8 mouse cellular contexts compared by ENCODE assay signal in the genomic region with DNA sequence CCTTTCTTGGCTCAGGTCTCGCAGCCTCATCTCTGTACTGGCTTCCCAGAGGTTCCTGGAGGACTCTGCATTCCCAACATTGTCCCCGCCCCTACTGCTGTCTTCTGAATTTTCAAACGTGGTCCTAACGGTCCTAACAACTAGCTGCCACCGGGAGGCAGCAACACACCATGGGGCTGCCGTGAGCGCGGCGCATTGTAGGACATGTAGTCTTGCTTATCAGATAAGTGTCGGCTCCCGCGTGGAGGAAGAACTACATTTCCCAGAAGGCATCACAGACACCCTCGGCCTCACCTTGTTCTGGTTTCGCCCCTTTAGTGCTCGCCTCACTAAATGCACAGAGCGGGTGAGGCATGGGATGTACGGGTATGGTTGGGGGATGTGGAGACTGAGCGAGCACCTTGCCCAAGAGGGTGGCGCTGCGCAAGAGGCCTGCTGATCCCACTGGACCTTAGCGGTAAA. TPM values are rescaled to one million over a fixed set of nuclear protein-coding genes. Genes with fewer than 3 reads are reported as not detected.
DNase-seq lines count a peak whose midpoint lies in the region; ATAC-seq and TF ChIP-seq lines count a peak whose summit lies in the region.

No protein-coding gene starts in this region.

- peak; percentile 99; the same call in 1 of the 2 replicates for TF ChIP-seq CTCF in kidney, adult 2 months (conservative IDR thresholded peaks at IDR 0.05; ENCODE audit: insufficient read depth, insufficient read length, low read depth, low read length)
- peak; percentile 98 for TF ChIP-seq CTCF in spleen, adult 2 months (IDR thresholded peaks at IDR 0.05; ENCODE audit: extremely low read depth, insufficient read depth, insufficient read length, insufficient replicate concordance)

- TF ChIP-seq POLR2A in kidney, adult 2 months (IDR thresholded peaks at IDR 0.05; ENCODE audit: low read depth, low read length), result no peak
- TF ChIP-seq POLR2A in spleen, adult 2 months (IDR thresholded peaks at IDR 0.05; ENCODE audit: low read depth, low read length), result no peak

- peak; percentile 94 for DNase-seq in 3134 (ENCODE audit: extremely low read depth, insufficient read length, low spot score)
- peak; percentile 92 for DNase-seq in adrenal gland, postnatal 36 days
- peak; percentile 91 to 96 for DNase-seq in heart, adult 18-20 months
- peak; percentile 97 for DNase-seq in kidney, adult 2 months
- peak; percentile 86 to 87 for DNase-seq in spleen, adult 2 months (ENCODE audit: low read depth in 1 of 2, low spot score in 2 of 2)

- no peaks in the 10 kb centered on the region for H3K36me3 ChIP-seq in embryonic facial prominence, embryonic 13.5 days
- no peaks in the 10 kb centered on the region for H3K36me3 ChIP-seq in kidney, adult 2 months (ENCODE audit: control insufficient read depth, insufficient read depth, low read length)
- no peaks in the 10 kb centered on the region for H3K36me3 ChIP-seq in limb, embryonic 12.5 days
- no peaks in the 10 kb centered on the region for H3K36me3 ChIP-seq in midbrain, embryonic 15.5 days (replicated peaks)
- H3K36me3 ChIP-seq in spleen, adult 2 months (ENCODE audit: control insufficient read depth, insufficient read depth, low read length), result no peaks in the 10 kb centered on the region

- no peaks in the 10 kb centered on the region for H3K9me3 ChIP-seq in embryonic facial prominence, embryonic 13.5 days
- H3K9me3 ChIP-seq in limb, embryonic 12.5 days, result no peaks in the 10 kb centered on the region
- H3K9me3 ChIP-seq in midbrain, embryonic 15.5 days, result no peaks in the 10 kb centered on the region

- peak overlapping the region; percentile 57; the same call in 1 of the 2 replicates for H3K27ac ChIP-seq in embryonic facial prominence, embryonic 13.5 days
- H3K27ac ChIP-seq in kidney, adult 2 months (ENCODE audit: insufficient read depth, low read depth, low read length), result no peak overlapping the region
- H3K27ac ChIP-seq in limb, embryonic 12.5 days, result 0 out of 2 replicates have a peak overlapping the region, but pooled peaks have one; percentile 41
- H3K27ac ChIP-seq in midbrain, embryonic 15.5 days, result peak overlapping the region; percentile 86
- H3K27ac ChIP-seq in spleen, adult 2 months (ENCODE audit: insufficient read depth, low read length), result no peak overlapping the region

- WGBS in embryonic facial prominence, embryonic 13.5 days, result under 1% methylated on average over 21 of the region's 21 CpGs
- 1% methylated on average over 21 of the region's 21 CpGs for WGBS in kidney, adult 2 months
- under 1% methylated on average over 21 of the region's 21 CpGs for WGBS in limb, embryonic 12.5 days
- WGBS in midbrain, embryonic 15.5 days, result under 1% methylated on average over 21 of the region's 21 CpGs
- WGBS in spleen, adult 2 months, result 3% methylated on average over 21 of the region's 21 CpGs

- H3K9ac ChIP-seq in embryonic facial prominence, embryonic 13.5 days, result peak overlapping the region; percentile 71
- peak overlapping the region; percentile 53; the same call in 1 of the 2 replicates for H3K9ac ChIP-seq in limb, embryonic 12.5 days (replicated peaks)
- H3K9ac ChIP-seq in midbrain, embryonic 15.5 days, result peak overlapping the region; percentile 59

- peak; percentile 99 for ATAC-seq in embryonic facial prominence, embryonic 13.5 days (ENCODE audit: insufficient number of reproducible peaks, insufficient read depth, low FRiP score, low TSS enrichment, low read depth)
- peak; percentile 99 for ATAC-seq in limb, embryonic 12.5 days (ENCODE audit: insufficient number of reproducible peaks, insufficient read depth, low FRiP score, low TSS enrichment, low read depth)
- peak; percentile 99 for ATAC-seq in midbrain, embryonic 15.5 days (replicated peaks)

- peak overlapping the region; percentile 70 for H3K4me2 ChIP-seq in embryonic facial prominence, embryonic 13.5 days
- H3K4me2 ChIP-seq in limb, embryonic 12.5 days, result peak overlapping the region; percentile 63
- H3K4me2 ChIP-seq in midbrain, embryonic 15.5 days, result peak overlapping the region; percentile 60

- peaks cover 7% of the 10 kb centered on the region; the same call in 1 of the 2 replicates for H3K4me1 ChIP-seq in embryonic facial prominence, embryonic 13.5 days
- no peaks in the 10 kb centered on the region for H3K4me1 ChIP-seq in kidney, adult 2 months (ENCODE audit: control insufficient read depth, insufficient read depth, low read length)
- H3K4me1 ChIP-seq in limb, embryonic 12.5 days (replicated peaks), result peaks cover 4% of the 10 kb centered on the region; the same call in 1 of the 2 replicates
- 0 out of 2 replicates have a peak, but pooled peaks cover 4% of the 10 kb centered on the region for H3K4me1 ChIP-seq in midbrain, embryonic 15.5 days
- no peaks in the 10 kb centered on the region for H3K4me1 ChIP-seq in spleen, adult 2 months (ENCODE audit: control insufficient read depth, insufficient read depth, insufficient read length)

- peak overlapping the region; percentile 52 for H3K4me3 ChIP-seq in embryonic facial prominence, embryonic 13.5 days
- peak overlapping the region; percentile 64 for H3K4me3 ChIP-seq in kidney, adult 2 months (ENCODE audit: insufficient read depth, low read depth, low read length)
- peak overlapping the region; percentile 43 for H3K4me3 ChIP-seq in limb, embryonic 12.5 days (replicated peaks)
- H3K4me3 ChIP-seq in midbrain, embryonic 15.5 days, result peak overlapping the region; percentile 48
- peak overlapping the region; percentile 52 for H3K4me3 ChIP-seq in spleen, adult 2 months (ENCODE audit: extremely low read depth, insufficient read depth, insufficient read length)

- H3K27me3 ChIP-seq in embryonic facial prominence, embryonic 13.5 days, result no peaks in the 10 kb centered on the region
- H3K27me3 ChIP-seq in kidney, adult 2 months (replicated peaks; ENCODE audit: control insufficient read depth, insufficient read depth, low read length), result no peaks in the 10 kb centered on the region
- H3K27me3 ChIP-seq in limb, embryonic 12.5 days, result peaks cover 5% of the 10 kb centered on the region; the same call in 1 of the 2 replicates
- no peaks in the 10 kb centered on the region for H3K27me3 ChIP-seq in midbrain, embryonic 15.5 days (replicated peaks)
- H3K27me3 ChIP-seq in spleen, adult 2 months (ENCODE audit: control insufficient read depth, insufficient read depth, low read length), result no peaks in the 10 kb centered on the region

RNA-seq across cellular contexts. Expression of gene Lrfn3, which starts 11.0 kb away (rescaled TPM):
- 10 to 100 TPM in 1 of 2 experiments, 1 to 10 TPM in 1; 7.4 to 14.7 TPM for total RNA-seq in adrenal gland, postnatal 36 days (2021)
- polyA plus RNA-seq in embryonic facial prominence, embryonic 13.5 days (2015; fragmentation: Nextera tagmentation; extraction: Ambion mirVana), result 5.8 and 7.5 TPM in 2 replicates
- total RNA-seq in heart, adult 18-20 months (2021), result 1 to 10 TPM; 1.4 to 1.8 TPM
- polyA plus RNA-seq in kidney, adult 2 months (2012; rRNA removed), result 9.6 and 11.6 TPM in 2 replicates
- polyA plus RNA-seq in limb, embryonic 12.5 days (2016; fragmentation: Nextera tagmentation; extraction: Ambion mirVana), result 6.2 and 6.6 TPM in 2 replicates
- polyA plus RNA-seq in midbrain, embryonic 15.5 days (2015; fragmentation: Nextera tagmentation; extraction: Ambion mirVana), result 16.3 and 17.9 TPM in 2 replicates
- polyA plus RNA-seq in spleen, adult 2 months (2012; rRNA removed), result 2.7 and 3.2 TPM in 2 replicates

RNA-seq across cellular contexts. Expression of gene Tyrobp, which starts 40.0 kb away (rescaled TPM):
- 10 to 100 TPM; 22.5 to 35.7 TPM for total RNA-seq in adrenal gland, postnatal 36 days (2021)
- polyA plus RNA-seq in embryonic facial prominence, embryonic 13.5 days (2015; fragmentation: Nextera tagmentation; extraction: Ambion mirVana), result 38.9 and 40.9 TPM in 2 replicates
- 10 to 100 TPM; 18.9 to 22.2 TPM for total RNA-seq in heart, adult 18-20 months (2021)
- polyA plus RNA-seq in kidney, adult 2 months (2012; rRNA removed), result 51.3 and 83.0 TPM in 2 replicates
- polyA plus RNA-seq in limb, embryonic 12.5 days (2016; fragmentation: Nextera tagmentation; extraction: Ambion mirVana), result 14.1 and 19.6 TPM in 2 replicates
- polyA plus RNA-seq in midbrain, embryonic 15.5 days (2015; fragmentation: Nextera tagmentation; extraction: Ambion mirVana), result 27.8 and 36.6 TPM in 2 replicates
- polyA plus RNA-seq in spleen, adult 2 months (2012; rRNA removed), result 569 and 738 TPM in 2 replicates

RNA-seq across cellular contexts. Expression of gene Hcst, which starts 46.1 kb away (rescaled TPM):
- 1 to 10 TPM; 1.8 to 2.0 TPM for total RNA-seq in adrenal gland, postnatal 36 days (2021)
- 0.72 and 0.91 TPM in 2 replicates for polyA plus RNA-seq in embryonic facial prominence, embryonic 13.5 days (2015; fragmentation: Nextera tagmentation; extraction: Ambion mirVana)
- 1 to 10 TPM in 1 of 2 experiments, under 1 TPM in 1; 0.69 to 3.3 TPM for total RNA-seq in heart, adult 18-20 months (2021)
- 3.7 and 12.0 TPM in 2 replicates for polyA plus RNA-seq in kidney, adult 2 months (2012; rRNA removed)
- polyA plus RNA-seq in limb, embryonic 12.5 days (2016; fragmentation: Nextera tagmentation; extraction: Ambion mirVana), result 0.77 TPM in 1 of 2 replicates, not detected in the other
- 0.53 and 0.59 TPM in 2 replicates for polyA plus RNA-seq in midbrain, embryonic 15.5 days (2015; fragmentation: Nextera tagmentation; extraction: Ambion mirVana)
- polyA plus RNA-seq in spleen, adult 2 months (2012; rRNA removed), result 178 and 278 TPM in 2 replicates

RNA-seq across cellular contexts. Expression of gene Nfkbid, which starts 48.0 kb away (rescaled TPM):
- total RNA-seq in adrenal gland, postnatal 36 days (2021), result 1 to 10 TPM in 1 of 2 experiments, under 1 TPM in 1; 0.89 to 1.0 TPM
- 1.8 and 2.5 TPM in 2 replicates for polyA plus RNA-seq in embryonic facial prominence, embryonic 13.5 days (2015; fragmentation: Nextera tagmentation; extraction: Ambion mirVana)
- total RNA-seq in heart, adult 18-20 months (2021), result under 1 TPM; 0.35 to 0.87 TPM
- 1.8 and 3.1 TPM in 2 replicates for polyA plus RNA-seq in kidney, adult 2 months (2012; rRNA removed)
- 1.2 and 1.3 TPM in 2 replicates for polyA plus RNA-seq in limb, embryonic 12.5 days (2016; fragmentation: Nextera tagmentation; extraction: Ambion mirVana)
- polyA plus RNA-seq in midbrain, embryonic 15.5 days (2015; fragmentation: Nextera tagmentation; extraction: Ambion mirVana), result 2.4 and 2.8 TPM in 2 replicates
- polyA plus RNA-seq in spleen, adult 2 months (2012; rRNA removed), result 55.1 and 70.8 TPM in 2 replicates

RNA-seq across cellular contexts. Expression of gene Sdhaf1, which starts 49.8 kb away (rescaled TPM):
- total RNA-seq in adrenal gland, postnatal 36 days (2021), result 10 to 100 TPM; 13.2 to 16.0 TPM
- 19.2 and 22.5 TPM in 2 replicates for polyA plus RNA-seq in embryonic facial prominence, embryonic 13.5 days (2015; fragmentation: Nextera tagmentation; extraction: Ambion mirVana)
- 10 to 100 TPM; 13.3 to 13.5 TPM for total RNA-seq in heart, adult 18-20 months (2021)
- polyA plus RNA-seq in kidney, adult 2 months (2012; rRNA removed), result 26.4 and 27.3 TPM in 2 replicates
- 20.7 and 23.6 TPM in 2 replicates for polyA plus RNA-seq in limb, embryonic 12.5 days (2016; fragmentation: Nextera tagmentation; extraction: Ambion mirVana)
- polyA plus RNA-seq in midbrain, embryonic 15.5 days (2015; fragmentation: Nextera tagmentation; extraction: Ambion mirVana), result 16.7 and 17.1 TPM in 2 replicates
- 13.4 and 25.8 TPM in 2 replicates for polyA plus RNA-seq in spleen, adult 2 months (2012; rRNA removed)

Comparison
In these comparisons a context has a peak if more than half of its experiments do, and no peak if none do; other contexts are left out.
1. H3K27ac ChIP-seq: peak in embryonic facial prominence, embryonic 13.5 days (single experiment), limb, embryonic 12.5 days (single experiment) and midbrain, embryonic 15.5 days (single experiment); none in kidney, adult 2 months (single experiment) and spleen, adult 2 months (single experiment).
2. RNA of gene Hcst, which starts 46.1 kb away (polyA plus RNA-seq): 178 to 278 TPM in spleen, adult 2 months; 3.7 to 12.0 TPM in kidney, adult 2 months, 0.72 to 0.91 TPM in embryonic facial prominence, embryonic 13.5 days, 0.53 to 0.59 TPM in midbrain, embryonic 15.5 days and 0.77 TPM in limb, embryonic 12.5 days; every median in the first group is over 10 times any median in the second.
3. Peak in every context shown above with its lines, with median percentiles within 50 percentile points of each other: DNase-seq, ATAC-seq, H3K4me2 ChIP-seq, H3K4me3 ChIP-seq and H3K9ac ChIP-seq.